Mouse (Mus musculus): ENCODE results near the gene Xylt2.

Xylt2 gene

GRCm38 (mm10) chr11:94615494-94615893 lies 61.8 kb downstream of the Xylt2 start:
- Histone ChIP-seq H3K27me3 (ENCODE audit: insufficient read depth, low read length) (no peaks in the 10 kb centered on the region), H3K36me3 (ENCODE audit: insufficient read depth, low read length) (no peaks in the 10 kb centered on the region), H3K9me3 (ENCODE audit: low read length) (peaks cover 3% of the 10 kb centered on the region; the same call in 1 of the 2 replicates), H3K4me1 (replicated peaks; ENCODE audit: low read depth, low read length) (peaks cover 9% of the 10 kb centered on the region; the same call in 1 of the 2 replicates), H3K4me3 (replicated peaks; ENCODE audit: low read length) (no peak overlapping the region)
- no peak for TF ChIP-seq NANOG (IDR thresholded peaks at IDR 0.05; ENCODE audit: borderline replicate concordance, low read length)
- no peak for TF ChIP-seq CTCF (conservative IDR thresholded peaks at IDR 0.05; ENCODE audit: low read length)
- no peak for TF ChIP-seq POU5F1 (IDR thresholded peaks at IDR 0.05; ENCODE audit: borderline replicate concordance, low read length)

DNA sequence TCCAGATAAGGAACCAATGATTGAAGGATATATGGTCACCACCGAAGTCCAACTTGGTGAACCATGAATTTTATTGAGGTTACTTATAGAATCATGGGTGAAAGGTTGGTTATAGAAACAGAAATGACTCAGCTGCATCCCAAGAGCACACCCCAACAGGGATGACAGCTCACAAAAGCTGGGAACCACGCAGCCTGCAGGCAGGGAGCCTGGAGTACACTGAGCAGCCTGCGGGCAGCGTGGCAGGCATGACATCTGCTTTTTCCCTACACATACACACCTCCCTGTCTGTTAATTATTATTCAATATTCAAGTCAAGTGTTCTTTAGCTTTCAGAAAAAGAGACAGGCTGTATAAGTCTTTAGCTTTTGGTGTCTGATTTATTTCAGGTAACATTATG lies 62.7 kb downstream of the Xylt2 start:
- no peak for TF ChIP-seq CTCF (conservative IDR thresholded peaks at IDR 0.05; ENCODE audit: low read length)
- no peak for TF ChIP-seq POU5F1 (IDR thresholded peaks at IDR 0.05; ENCODE audit: borderline replicate concordance, low read length)
- no peak for TF ChIP-seq NANOG (IDR thresholded peaks at IDR 0.05; ENCODE audit: borderline replicate concordance, low read length)
- Histone ChIP-seq H3K9me3 (ENCODE audit: low read length) (peaks cover 3% of the 10 kb centered on the region; the same call in 1 of the 2 replicates), H3K27me3 (ENCODE audit: insufficient read depth, low read length) (no peaks in the 10 kb centered on the region), H3K4me3 (replicated peaks; ENCODE audit: low read length) (no peak overlapping the region), H3K4me1 (replicated peaks; ENCODE audit: low read depth, low read length) (peaks cover 5% of the 10 kb centered on the region; the same call in 1 of the 2 replicates), H3K36me3 (ENCODE audit: insufficient read depth, low read length) (no peaks in the 10 kb centered on the region)

Data from E14TG2a.4 (cell line).